Mouse (Mus musculus): ENCODE data around the gene Gm21834. TPM values are rescaled to one million over a fixed set of nuclear protein-coding genes. Genes with fewer than 3 reads are reported as not detected.

Gene Gm21834
- not detected in 2 replicates for polyA plus RNA-seq (2014; fragmentation: Nextera tagmentation; extraction: Ambion mirVana)

GRCm38 (mm10) chr17:57742119-57742518 is at the start of gene Gm21834:
Gene Gm21834 (minus strand): TSS chr17:57742219.
- H3K4me2 ChIP-seq (ENCODE audit: low read depth, low read length): no peak within 1 kb of the TSS
- H3K9ac ChIP-seq (replicated peaks; ENCODE audit: low read length): no peak within 1 kb of the TSS
- DNase-seq (ENCODE audit: low spot score): no peak
- H3K36me3 ChIP-seq (replicated peaks; ENCODE audit: control insufficient read depth, insufficient read depth, low read depth, low read length): no peaks in the 10 kb centered on the region
- no peaks in the 10 kb centered on the region for H3K27me3 ChIP-seq (ENCODE audit: control insufficient read depth, insufficient read depth, low read length)
- H3K27ac ChIP-seq (replicated peaks; ENCODE audit: low read depth, low read length): no peak within 1 kb of the TSS
- WGBS: 84% methylated on average over 5 of the region's 5 CpGs
- ATAC-seq (replicated peaks; ENCODE audit: insufficient number of reproducible peaks, low FRiP score, low TSS enrichment, low read depth): no peak
- no peaks in the 10 kb centered on the region for H3K9me3 ChIP-seq (replicated peaks; ENCODE audit: control insufficient read depth, low read length)
- no peaks in the 10 kb centered on the region for H3K4me1 ChIP-seq (ENCODE audit: control insufficient read depth, insufficient read depth, low read length)
- no peak within 1 kb of the TSS for H3K4me3 ChIP-seq (ENCODE audit: low read depth, low read length)

GRCm38 (mm10) chr17:57788161-57788799 is 46.3 kb upstream of the Gm21834 start:
- no peak overlapping the region for H3K4me2 ChIP-seq (ENCODE audit: low read depth, low read length)
- H3K9ac ChIP-seq (replicated peaks; ENCODE audit: low read length): no peak overlapping the region
- no peaks in the 10 kb centered on the region for H3K9me3 ChIP-seq (replicated peaks; ENCODE audit: control insufficient read depth, low read length)
- 86% methylated on average over 1 of the region's 1 CpGs for WGBS
- no peaks in the 10 kb centered on the region for H3K36me3 ChIP-seq (replicated peaks; ENCODE audit: control insufficient read depth, insufficient read depth, low read depth, low read length)
- ATAC-seq (replicated peaks; ENCODE audit: insufficient number of reproducible peaks, low FRiP score, low TSS enrichment, low read depth): no peak
- H3K27me3 ChIP-seq (ENCODE audit: control insufficient read depth, insufficient read depth, low read length): no peaks in the 10 kb centered on the region
- no peaks in the 10 kb centered on the region for H3K4me1 ChIP-seq (ENCODE audit: control insufficient read depth, insufficient read depth, low read length)
- no peak overlapping the region for H3K4me3 ChIP-seq (ENCODE audit: low read depth, low read length)
- no peak overlapping the region for H3K27ac ChIP-seq (replicated peaks; ENCODE audit: low read depth, low read length)
- no peak for DNase-seq (ENCODE audit: low spot score)

DNA sequence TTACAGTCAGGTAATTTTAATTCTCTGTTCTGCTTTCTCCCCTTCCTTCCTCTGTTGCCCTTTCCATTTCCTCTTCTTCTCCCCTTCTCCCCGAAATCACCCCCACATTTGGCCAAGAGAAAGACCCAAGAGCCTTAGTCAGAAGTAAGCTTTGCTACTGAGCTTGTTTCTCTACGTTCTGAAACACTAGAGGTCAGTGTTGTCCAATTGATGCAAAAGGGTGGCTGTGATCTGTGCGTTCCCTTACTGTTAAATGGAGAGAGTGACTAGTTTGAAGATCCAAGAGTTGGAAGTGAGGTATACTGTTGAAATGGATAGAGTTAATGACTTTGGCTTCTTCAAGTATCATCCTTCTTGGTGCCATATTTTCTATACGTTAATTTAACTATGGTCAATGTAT is 28.9 kb upstream of the Gm21834 start:
- no peak overlapping the region for H3K9ac ChIP-seq (replicated peaks; ENCODE audit: low read length)
- no peaks in the 10 kb centered on the region for H3K4me1 ChIP-seq (ENCODE audit: control insufficient read depth, insufficient read depth, low read length)
- 19% methylated on average over 4 of the region's 4 CpGs for WGBS
- ATAC-seq (replicated peaks; ENCODE audit: insufficient number of reproducible peaks, low FRiP score, low TSS enrichment, low read depth) (no peak), DNase-seq (ENCODE audit: low spot score) (peak; percentile 43)
- no peak overlapping the region for H3K4me2 ChIP-seq (ENCODE audit: low read depth, low read length)
- H3K27ac ChIP-seq (replicated peaks; ENCODE audit: low read depth, low read length): no peak overlapping the region
- no peaks in the 10 kb centered on the region for H3K9me3 ChIP-seq (replicated peaks; ENCODE audit: control insufficient read depth, low read length)
- no peaks in the 10 kb centered on the region for H3K27me3 ChIP-seq (ENCODE audit: control insufficient read depth, insufficient read depth, low read length)
- no peak overlapping the region for H3K4me3 ChIP-seq (ENCODE audit: low read depth, low read length)
- H3K36me3 ChIP-seq (replicated peaks; ENCODE audit: control insufficient read depth, insufficient read depth, low read depth, low read length): no peaks in the 10 kb centered on the region

- Histone ChIP-seq H3K4me3 (ENCODE audit: low read depth, low read length) (no peak within 1 kb of the TSS), H3K4me2 (ENCODE audit: low read depth, low read length) (no peak within 1 kb of the TSS; the same call in 1 of the 2 replicates), H3K9ac (replicated peaks; ENCODE audit: low read length) (no peak within 1 kb of the TSS), H3K27ac (replicated peaks; ENCODE audit: low read depth, low read length) (no peak within 1 kb of the TSS), H3K9me3 (replicated peaks; ENCODE audit: control insufficient read depth, low read length) (no peaks in the 10 kb centered on the region), H3K27me3 (ENCODE audit: control insufficient read depth, insufficient read depth, low read length) (no peaks in the 10 kb centered on the region), H3K4me1 (ENCODE audit: control insufficient read depth, insufficient read depth, low read length) (no peaks in the 10 kb centered on the region), H3K36me3 (replicated peaks; ENCODE audit: control insufficient read depth, insufficient read depth, low read depth, low read length) (no peaks in the 10 kb centered on the region)
- peak; percentile 92 for ATAC-seq (replicated peaks; ENCODE audit: insufficient number of reproducible peaks, low FRiP score, low TSS enrichment, low read depth)
- DNase-seq (ENCODE audit: low spot score): peak; percentile 90
- 19% methylated on average over 26 of the region's 26 CpGs for WGBS
These were observed 26.9 kb upstream of the Gm21834 start, which contains the start of gene Cntnap5c for GRCm38 (mm10) chr17:57768622-57769610. Gene Cntnap5c (plus strand): TSS chr17:57769570.

DNA sequence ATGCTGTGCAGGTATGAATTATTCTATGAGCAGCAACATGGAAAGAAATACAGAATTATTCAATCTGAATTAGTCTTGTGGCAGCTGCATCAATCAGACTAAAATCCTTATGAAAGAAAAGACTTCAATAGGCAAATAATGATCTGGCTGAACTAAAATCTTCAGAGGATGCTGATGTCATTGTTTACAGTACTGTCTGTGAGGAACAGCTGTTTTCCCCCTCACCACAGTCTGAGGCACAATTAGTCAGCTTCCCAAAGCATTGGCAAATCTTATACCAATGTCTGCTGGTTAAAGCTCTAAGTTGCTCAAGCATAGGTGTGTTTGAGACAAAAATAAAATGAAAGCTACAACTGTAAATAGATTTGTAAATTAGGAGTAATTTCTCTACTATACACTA is 25.3 kb upstream of the Gm21834 start:
- no peak overlapping the region for H3K27ac ChIP-seq (replicated peaks; ENCODE audit: low read depth, low read length)
- no peak for ATAC-seq (replicated peaks; ENCODE audit: insufficient number of reproducible peaks, low FRiP score, low TSS enrichment, low read depth)
- H3K9ac ChIP-seq (replicated peaks; ENCODE audit: low read length): no peak overlapping the region
- no peaks in the 10 kb centered on the region for H3K27me3 ChIP-seq (ENCODE audit: control insufficient read depth, insufficient read depth, low read length)
- no peaks in the 10 kb centered on the region for H3K4me1 ChIP-seq (ENCODE audit: control insufficient read depth, insufficient read depth, low read length)
- no peak overlapping the region for H3K4me2 ChIP-seq (ENCODE audit: low read depth, low read length)
- no peaks in the 10 kb centered on the region for H3K36me3 ChIP-seq (replicated peaks; ENCODE audit: control insufficient read depth, insufficient read depth, low read depth, low read length)
- H3K9me3 ChIP-seq (replicated peaks; ENCODE audit: control insufficient read depth, low read length): no peaks in the 10 kb centered on the region
- H3K4me3 ChIP-seq (ENCODE audit: low read depth, low read length): no peak overlapping the region
- no peak for DNase-seq (ENCODE audit: low spot score)

GRCm38 (mm10) chr17:57758033-57758432 is 16.0 kb upstream of the Gm21834 start:
- Histone ChIP-seq H3K36me3 (replicated peaks; ENCODE audit: control insufficient read depth, insufficient read depth, low read depth, low read length) (no peaks in the 10 kb centered on the region), H3K4me1 (ENCODE audit: control insufficient read depth, insufficient read depth, low read length) (no peaks in the 10 kb centered on the region), H3K9me3 (replicated peaks; ENCODE audit: control insufficient read depth, low read length) (no peaks in the 10 kb centered on the region), H3K9ac (replicated peaks; ENCODE audit: low read length) (no peak overlapping the region), H3K27ac (replicated peaks; ENCODE audit: low read depth, low read length) (no peak overlapping the region), H3K4me2 (ENCODE audit: low read depth, low read length) (no peak overlapping the region), H3K27me3 (ENCODE audit: control insufficient read depth, insufficient read depth, low read length) (no peaks in the 10 kb centered on the region), H3K4me3 (ENCODE audit: low read depth, low read length) (no peak overlapping the region)
- WGBS: 64% methylated on average over 1 of the region's 1 CpGs
- ATAC-seq (replicated peaks; ENCODE audit: insufficient number of reproducible peaks, low FRiP score, low TSS enrichment, low read depth) (no peak), DNase-seq (ENCODE audit: low spot score) (no peak)

- Histone ChIP-seq H3K4me1 (ENCODE audit: control insufficient read depth, insufficient read depth, low read length) (no peaks in the 10 kb centered on the region), H3K9ac (replicated peaks; ENCODE audit: low read length) (no peak overlapping the region)
- no peak for DNase-seq (ENCODE audit: low spot score)
These were observed 47.2 kb downstream of the Gm21834 start for GRCm38 (mm10) chr17:57694791-57695190.

More at GRCm38 (mm10) chr17:57694791-57695190, 47.2 kb downstream of the Gm21834 start:
- Histone ChIP-seq H3K9me3 (replicated peaks; ENCODE audit: control insufficient read depth, low read length) (no peaks in the 10 kb centered on the region), H3K4me3 (ENCODE audit: low read depth, low read length) (no peak overlapping the region), H3K27ac (replicated peaks; ENCODE audit: low read depth, low read length) (no peak overlapping the region), H3K36me3 (replicated peaks; ENCODE audit: control insufficient read depth, insufficient read depth, low read depth, low read length) (no peaks in the 10 kb centered on the region), H3K27me3 (ENCODE audit: control insufficient read depth, insufficient read depth, low read length) (no peaks in the 10 kb centered on the region), H3K4me2 (ENCODE audit: low read depth, low read length) (no peak overlapping the region)
- no peak for ATAC-seq (replicated peaks; ENCODE audit: insufficient number of reproducible peaks, low FRiP score, low TSS enrichment, low read depth)
- WGBS: 86% methylated on average over 3 of the region's 3 CpGs

Measured in embryonic facial prominence, embryonic 11.5 days (tissue).